ENCODE assay signal across 7 mouse cellular contexts in the genomic region with DNA sequence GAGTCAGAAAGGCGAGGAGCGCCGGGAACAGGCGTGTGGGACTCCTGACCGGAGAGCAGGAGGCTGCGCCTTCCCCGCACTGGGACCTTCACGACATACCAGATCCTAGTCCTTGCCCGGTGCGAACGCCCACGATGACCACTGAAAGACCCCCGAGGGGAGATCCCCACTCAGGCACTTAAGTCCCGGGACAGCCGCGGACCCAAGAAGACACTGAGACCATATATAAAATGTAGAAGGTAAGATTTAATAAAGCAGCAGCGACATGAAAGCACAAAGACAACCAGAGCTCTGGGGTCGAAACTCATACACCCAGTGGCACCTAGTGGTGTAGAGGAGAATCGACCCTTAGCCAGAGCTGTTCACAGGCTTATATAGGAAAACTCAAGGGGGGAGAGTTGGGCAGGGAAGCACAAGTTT. TPM values are rescaled to one million over a fixed set of nuclear protein-coding genes. Genes with fewer than 3 reads are reported as not detected.
DNase-seq lines count a peak whose midpoint lies in the region; ATAC-seq lines count a peak whose summit lies in the region.
"Not testable (repeated sequence)": the region's sequence is repeated elsewhere in the genome, so short reads cannot be mapped to it uniquely, and the experiment has no call there.

No protein-coding gene starts in this region.

- H3K27ac ChIP-seq in embryonic facial prominence, embryonic 10.5 days (replicated peaks); limb, embryonic 12.5 days; midbrain, embryonic 11.5 days (ENCODE audit: low read depth, low read length): not testable (repeated sequence)

- H3K36me3 ChIP-seq in embryonic facial prominence, embryonic 10.5 days (replicated peaks); limb, embryonic 12.5 days; midbrain, embryonic 11.5 days (ENCODE audit: control insufficient read depth, insufficient read depth, low read length): not testable (repeated sequence)

- not testable (repeated sequence) for H3K4me1 ChIP-seq in embryonic facial prominence, embryonic 10.5 days; limb, embryonic 12.5 days (replicated peaks); midbrain, embryonic 11.5 days (ENCODE audit: control insufficient read depth, insufficient read depth, low read length)

- H3K9me3 ChIP-seq in embryonic facial prominence, embryonic 10.5 days; limb, embryonic 12.5 days; midbrain, embryonic 11.5 days (ENCODE audit: control insufficient read depth, low read length): not testable (repeated sequence)

- peak overlapping the region; percentile 65 for H3K4me2 ChIP-seq in limb, embryonic 12.5 days
- H3K4me2 ChIP-seq in midbrain, embryonic 11.5 days, result peak overlapping the region; percentile 22; the same call in 1 of the 2 replicates

- H3K27me3 ChIP-seq in embryonic facial prominence, embryonic 10.5 days (replicated peaks; ENCODE audit: low read depth, poor library complexity, severe bottlenecking); limb, embryonic 12.5 days; midbrain, embryonic 11.5 days (ENCODE audit: control insufficient read depth, insufficient read depth, low read length): not testable (repeated sequence)

- peak overlapping the region; percentile 44 for H3K4me3 ChIP-seq in embryonic facial prominence, embryonic 10.5 days
- peak overlapping the region; percentile 27 for H3K4me3 ChIP-seq in limb, embryonic 12.5 days (replicated peaks)
- H3K4me3 ChIP-seq in midbrain, embryonic 11.5 days (ENCODE audit: low read depth, low read length), result peak overlapping the region; percentile 18; the same call in 1 of the 2 replicates

- WGBS in embryonic facial prominence, embryonic 10.5 days, result 31% methylated on average over 19 of the region's 19 CpGs
- 26% methylated on average over 19 of the region's 19 CpGs for WGBS in limb, embryonic 12.5 days
- 30% methylated on average over 19 of the region's 19 CpGs for WGBS in midbrain, embryonic 11.5 days

- peak; percentile 56 for DNase-seq in adrenal gland, postnatal 10 days
- peak; percentile 54 for DNase-seq in embryonic facial prominence, embryonic 10.5 days (ENCODE audit: low spot score)
- DNase-seq in heart, adult 9 months (ENCODE audit: low spot score in 2 of 2), result peak; percentile 53 to 62
- peak; percentile 46 for DNase-seq in kidney, adult 11 months
- DNase-seq in midbrain, embryonic 11.5 days (ENCODE audit: low spot score, missing footprints), result peak; percentile 92
- DNase-seq in spleen, adult 12 weeks (ENCODE audit: low spot score), result peak; percentile 19

- not testable (repeated sequence) for ATAC-seq in limb, embryonic 12.5 days (ENCODE audit: insufficient number of reproducible peaks, insufficient read depth, low FRiP score, low TSS enrichment, low read depth)
- ATAC-seq in midbrain, embryonic 11.5 days (ENCODE audit: low FRiP score), result peak; percentile 75

- H3K9ac ChIP-seq in limb, embryonic 12.5 days (replicated peaks), result 0 out of 2 replicates have a peak overlapping the region, but pooled peaks have one; percentile 27
- H3K9ac ChIP-seq in midbrain, embryonic 11.5 days (ENCODE audit: low read length), result not testable (repeated sequence)

RNA-seq across cellular contexts. Expression of gene Zbtb33, which starts 9.7 kb away (rescaled TPM):
- total RNA-seq in adrenal gland, postnatal 10 days (2021), result 10 to 100 TPM; 23.7 to 25.9 TPM
- polyA plus RNA-seq in embryonic facial prominence, embryonic 10.5 days (2016; fragmentation: Nextera tagmentation; extraction: Ambion mirVana), result 3.0 and 3.4 TPM in 2 replicates
- polyA plus RNA-seq in limb, embryonic 12.5 days (2016; fragmentation: Nextera tagmentation; extraction: Ambion mirVana), result 3.9 and 4.4 TPM in 2 replicates
- 9.2 and 10.7 TPM in 2 replicates for polyA plus RNA-seq in midbrain, embryonic 11.5 days (2014; fragmentation: Nextera tagmentation; extraction: Ambion mirVana)

RNA-seq across cellular contexts. Expression of gene Rhox13, which starts 58.9 kb away (rescaled TPM):
- not detected for total RNA-seq in adrenal gland, postnatal 10 days (2021)
- polyA plus RNA-seq in embryonic facial prominence, embryonic 10.5 days (2016; fragmentation: Nextera tagmentation; extraction: Ambion mirVana), result not detected in 2 replicates
- polyA plus RNA-seq in limb, embryonic 12.5 days (2016; fragmentation: Nextera tagmentation; extraction: Ambion mirVana), result not detected in 2 replicates
- polyA plus RNA-seq in midbrain, embryonic 11.5 days (2014; fragmentation: Nextera tagmentation; extraction: Ambion mirVana), result not detected in 2 replicates

Comparison
In these comparisons a context has a peak if more than half of its experiments do, and no peak if none do; other contexts are left out.
1. DNase-seq: peak in every context shown above with its lines; median percentile 92 in midbrain, embryonic 11.5 days; 58 in heart, adult 9 months; 56 in adrenal gland, postnatal 10 days; 54 in embryonic facial prominence, embryonic 10.5 days; 46 in kidney, adult 11 months; 19 in spleen, adult 12 weeks.